Mouse (Mus musculus) brown adipose tissue, adult 24 weeks (tissue): ENCODE data around the gene Ildr2. TPM values are rescaled to one million over a fixed set of nuclear protein-coding genes. Genes with fewer than 3 reads are reported as not detected.

Source experiments
- H3K27ac ChIP-seq: fragments of 200-500 bp; replicated peaks from 2 replicates; pipeline ENCODE4 v1.5.1; 2012; ENCODE audit warnings: low read depth, mild to moderate bottlenecking, low read length
- H3K4me1 ChIP-seq: fragments of 200-500 bp; 2 replicates; pipeline ENCODE4 v1.6.1; 2012; ENCODE audit warnings: low read length, mixed read lengths; ENCODE audit not compliant: control insufficient read depth, insufficient read depth, insufficient read length
- H3K4me3 ChIP-seq: fragments of 200-500 bp; 2 replicates; pipeline ENCODE4 v1.5.1; 2012; ENCODE audit warnings: low read depth, mild to moderate bottlenecking, low read length, moderate library complexity; ENCODE audit not compliant: insufficient read depth
- polyA plus RNA-seq: library from polyadenylated mRNA; stranded (reverse); fragments of >200 nt; gene quantifications from 2 replicates; pipeline ENCODE4 v1.2.4, GENCODE M21; 2012; ENCODE audit not compliant: missing spikeins, insufficient read depth, insufficient read length

Ildr2 gene
- polyA plus RNA-seq, 1 experiment = 2.0 TPM

- Histone ChIP-seq H3K4me3 (no peak overlapping the region), H3K27ac (no peak overlapping the region), H3K4me1 (no peaks in the 10 kb centered on the region)
Observed at GRCm38 (mm10) chr1:166299821-166300220, 45.9 kb downstream of the Ildr2 start.

GRCm38 (mm10) chr1:166300526-166300925 lies 46.6 kb downstream of the Ildr2 start:
- Histone ChIP-seq H3K4me3 (no peak overlapping the region), H3K4me1 (no peaks in the 10 kb centered on the region), H3K27ac (no peak overlapping the region)

- H3K4me1 ChIP-seq = peaks cover 8% of the 10 kb centered on the region; the same call in 1 of the 2 replicates
- no peak overlapping the region for H3K4me3 ChIP-seq
- H3K27ac ChIP-seq = no peak overlapping the region
Observed at GRCm38 (mm10) chr1:166304352-166305240, 50.7 kb downstream of the Ildr2 start.

GRCm38 (mm10) chr1:166308471-166308850 lies 54.5 kb downstream of the Ildr2 start:
- 0 out of 2 replicates have a peak overlapping the region, but pooled peaks have one; percentile 45 for H3K4me3 ChIP-seq
- peaks cover 8% of the 10 kb centered on the region; the same call in 1 of the 2 replicates for H3K4me1 ChIP-seq
- no peak overlapping the region for H3K27ac ChIP-seq

- Histone ChIP-seq H3K4me1 (peaks cover 8% of the 10 kb centered on the region; the same call in 1 of the 2 replicates), H3K27ac (no peak overlapping the region), H3K4me3 (peak overlapping the region; percentile 45)
Observed at GRCm38 (mm10) chr1:166308851-166309715, 55.1 kb downstream of the Ildr2 start.

GRCm38 (mm10) chr1:166311151-166311550 lies 57.2 kb downstream of the Ildr2 start:
- Histone ChIP-seq H3K27ac (no peak overlapping the region), H3K4me1 (peaks cover 8% of the 10 kb centered on the region; the same call in 1 of the 2 replicates), H3K4me3 (no peak overlapping the region)

GRCm38 (mm10) chr1:166313637-166314036 lies 59.7 kb downstream of the Ildr2 start:
- Histone ChIP-seq H3K4me1 (peaks cover 6% of the 10 kb centered on the region; the same call in 1 of the 2 replicates), H3K4me3 (no peak overlapping the region), H3K27ac (no peak overlapping the region)

- Histone ChIP-seq H3K4me1 (no peaks in the 10 kb centered on the region), H3K4me3 (no peak overlapping the region), H3K27ac (no peak overlapping the region)
Observed at GRCm38 (mm10) chr1:166315706-166316105, 61.8 kb downstream of the Ildr2 start.

- Histone ChIP-seq H3K4me1 (no peaks in the 10 kb centered on the region), H3K4me3 (no peak overlapping the region), H3K27ac (no peak overlapping the region)
Observed at GRCm38 (mm10) chr1:166319132-166319698, 65.3 kb downstream of the Ildr2 start.

- Histone ChIP-seq H3K27ac (no peak overlapping the region), H3K4me3 (no peak overlapping the region), H3K4me1 (no peaks in the 10 kb centered on the region)
Observed at GRCm38 (mm10) chr1:166326421-166326820, 72.5 kb downstream of the Ildr2 start.

- Histone ChIP-seq H3K27ac (no peak overlapping the region), H3K4me1 (no peaks in the 10 kb centered on the region), H3K4me3 (no peak overlapping the region)
Observed at GRCm38 (mm10) chr1:166330752-166331151, 76.8 kb downstream of the Ildr2 start.

GRCm38 (mm10) chr1:166339110-166339509 lies 85.2 kb downstream of the Ildr2 start:
- no peak overlapping the region for H3K4me3 ChIP-seq
- H3K4me1 ChIP-seq = no peaks in the 10 kb centered on the region
- no peak overlapping the region for H3K27ac ChIP-seq

- Histone ChIP-seq H3K27ac (no peak overlapping the region), H3K4me3 (no peak overlapping the region), H3K4me1 (no peaks in the 10 kb centered on the region)
Observed at GRCm38 (mm10) chr1:166342060-166342459, 88.1 kb downstream of the Ildr2 start.

- Histone ChIP-seq H3K27ac (no peak overlapping the region), H3K4me3 (no peak overlapping the region)
Observed at GRCm38 (mm10) chr1:166342539-166342938, 88.6 kb downstream of the Ildr2 start.

GRCm38 (mm10) chr1:166343586-166343985 lies 89.6 kb downstream of the Ildr2 start:
- H3K4me1 ChIP-seq = no peaks in the 10 kb centered on the region
- H3K27ac ChIP-seq = no peak overlapping the region
- H3K4me3 ChIP-seq = no peak overlapping the region

More at GRCm38 (mm10) chr1:166342539-166342938, 88.6 kb downstream of the Ildr2 start:
- H3K4me1 ChIP-seq = no peaks in the 10 kb centered on the region
